Mouse (Mus musculus) layer of hippocampus, postnatal 36 days (tissue): ENCODE data around the gene Adap1. TPM values are rescaled to one million over a fixed set of nuclear protein-coding genes. Genes with fewer than 3 reads are reported as not detected.

Experiments
- DNase-seq, 2 experiments: peaks; one replicate each; pipeline ENCODE4 v3.0.0; 2022
- microRNA-seq, 2 experiments: library from miRNA; unstranded; fragments of <30 nt; microRNA quantifications; one replicate each; pipeline ENCODE4 v1.2.0; 2021
- total RNA-seq, 2 experiments: library from RNA; stranded (reverse); gene quantifications; 2 replicates each; pipeline ENCODE4 v1.2.3; 2021

Adap1 gene
- total RNA-seq, 2 experiments from 2014 or later, result 179 to 185 TPM

- DNase-seq, result no peak
These were observed 82.0 kb downstream of the Adap1 start for GRCm38 (mm10) chr5:139243384-139243783.

DNA sequence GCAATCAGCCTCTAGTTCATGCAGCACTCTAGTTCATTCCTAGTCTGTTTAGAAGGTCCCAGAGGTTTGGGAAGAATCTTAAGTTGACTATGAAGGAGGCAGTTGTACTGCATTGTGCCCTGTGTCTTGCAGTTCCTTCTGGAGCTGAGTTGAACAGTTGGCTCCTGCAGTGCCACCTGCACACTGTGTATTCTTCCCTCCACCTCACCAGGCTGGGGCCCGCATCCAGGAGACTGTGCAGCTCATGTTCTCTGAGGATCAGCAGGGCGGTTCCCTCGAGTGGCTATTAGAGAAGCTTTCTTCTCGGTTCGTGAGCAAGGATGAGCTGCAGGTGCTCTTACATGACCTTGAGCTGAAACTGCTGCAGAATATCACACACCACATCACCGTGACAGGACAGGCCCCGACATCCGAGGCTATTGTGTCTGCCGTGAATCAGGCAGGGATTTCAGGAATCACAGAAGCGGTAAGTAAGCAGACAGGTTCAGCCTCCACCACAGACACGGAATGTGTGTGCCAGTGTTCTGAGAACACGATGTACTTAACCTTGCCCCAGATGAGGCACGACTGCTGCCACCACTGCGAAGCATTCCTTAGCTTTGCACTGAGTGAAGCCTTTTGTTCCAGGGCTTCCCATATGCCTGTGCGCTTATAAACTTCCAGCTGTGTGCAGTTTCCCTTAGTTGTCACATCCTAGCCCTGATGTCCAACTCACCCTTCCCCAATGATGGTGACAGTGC lies 84.2 kb downstream of the Adap1 start:
- DNase-seq, result peak in 1 of 2 experiments; percentile 26

DNA sequence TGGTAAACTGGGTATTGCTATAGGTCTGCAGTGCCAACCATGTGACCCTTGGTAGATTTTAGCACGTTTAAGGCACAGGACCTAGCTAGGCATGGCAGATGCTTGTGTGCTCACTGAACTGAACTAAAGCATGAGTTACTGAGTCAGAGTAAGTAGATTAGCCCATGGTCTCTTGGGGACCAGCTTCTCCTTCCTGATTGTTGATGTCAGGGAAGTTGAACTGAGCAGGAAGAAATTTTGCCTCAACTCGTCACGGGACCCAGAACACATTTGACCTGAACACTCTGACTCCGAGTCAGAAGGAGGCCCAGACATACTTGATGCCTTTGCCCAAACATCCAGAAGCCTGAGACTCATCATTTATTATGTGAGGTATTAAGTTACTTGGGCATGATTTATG lies 88.0 kb downstream of the Adap1 start:
- DNase-seq, result no peak

GRCm38 (mm10) chr5:139234423-139234822 lies 91.0 kb downstream of the Adap1 start:
- no peak for DNase-seq

GRCm38 (mm10) chr5:139232083-139232482 lies 93.3 kb downstream of the Adap1 start:
- no peak for DNase-seq

- DNase-seq, result no peak
These were observed 95.7 kb downstream of the Adap1 start for GRCm38 (mm10) chr5:139229716-139230115.

GRCm38 (mm10) chr5:139228318-139228717 lies 97.1 kb downstream of the Adap1 start:
- DNase-seq, result no peak

DNA sequence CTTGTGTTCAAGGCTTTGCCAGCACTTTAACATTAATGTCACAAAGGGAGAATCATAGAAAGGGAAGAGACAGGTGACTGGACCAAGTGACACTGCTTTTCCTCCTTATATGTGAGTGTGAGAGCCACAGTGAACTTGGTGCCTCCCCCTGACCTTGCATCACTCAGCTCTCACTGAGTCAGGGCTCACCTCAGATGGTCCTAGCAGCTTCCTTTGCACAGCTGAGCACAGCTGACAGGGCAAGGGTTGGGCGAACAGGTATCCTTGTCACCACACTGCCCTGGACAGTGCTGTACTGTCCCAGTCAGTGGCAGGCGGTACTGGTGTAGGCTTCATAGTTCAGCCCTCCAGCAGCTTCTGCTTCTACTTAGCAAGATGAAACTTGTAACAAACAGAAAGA lies 97.8 kb downstream of the Adap1 start:
- no peak for DNase-seq

- no peak for DNase-seq
These were observed 98.2 kb downstream of the Adap1 start for GRCm38 (mm10) chr5:139227236-139227635.

DNA sequence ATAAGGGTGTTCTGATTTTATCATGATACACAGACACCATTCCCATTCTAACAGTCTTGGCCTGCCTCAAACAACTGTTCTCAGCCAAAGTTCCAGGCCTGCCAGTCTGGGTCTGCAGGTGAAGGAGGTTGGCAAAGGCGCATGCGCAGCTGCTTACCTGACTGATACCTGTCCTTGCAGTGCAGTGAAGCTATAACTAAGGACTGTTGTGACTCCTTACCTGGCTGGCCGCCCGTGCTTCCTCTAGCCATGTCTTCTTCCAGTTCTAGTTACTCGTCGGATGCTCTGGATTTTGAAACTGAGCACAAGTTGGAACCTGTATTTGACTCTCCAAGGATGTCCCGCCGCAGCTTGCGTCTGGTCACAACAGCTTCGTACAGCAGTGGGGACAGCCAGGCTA lies 102.1 kb downstream of the Adap1 start:
- no peak for DNase-seq

Small RNA genes lying within 50 kb of the gene (microRNA-seq; reads per million reads assigned to microRNA genes)
- 190 to 299 reads per million in 2 experiments for gene Mir339

Other genes starting within 250 kb of the Adap1 start
- gene Prkar1b, start 175.6 kb downstream of the Adap1 start, total RNA-seq, result 100 to 1,000 TPM; 397 to 416 TPM
- 1 to 10 TPM; 8.0 to 8.4 TPM for gene Dnaaf5, start 175.4 kb downstream of the Adap1 start, total RNA-seq
- gene Sun1, start 125.0 kb downstream of the Adap1 start, total RNA-seq, result 10 to 100 TPM; 78.6 to 82.1 TPM
- 10 to 100 TPM; 52.6 to 55.3 TPM for gene Get4, start 73.3 kb downstream of the Adap1 start, total RNA-seq
- gene Cox19, start 25.8 kb upstream of the Adap1 start, total RNA-seq, result 10 to 100 TPM; 68.6 to 76.3 TPM
- not detected for gene Cyp2w1, start 27.0 kb upstream of the Adap1 start, total RNA-seq
- gene Gpr146, start 52.1 kb upstream of the Adap1 start, total RNA-seq, result 10 to 100 TPM; 11.0 to 13.1 TPM
- gene C130050O18Rik, start 79.7 kb upstream of the Adap1 start, total RNA-seq, result under 1 TPM in 1 of 2 experiments, not detected in 1; 0.20 TPM
- 1 to 10 TPM; 2.5 to 2.7 TPM for gene Gper1, start 97.5 kb upstream of the Adap1 start, total RNA-seq
- gene 3110082I17Rik, start 134.9 kb upstream of the Adap1 start, total RNA-seq, result 10 to 100 TPM; 15.2 to 15.7 TPM
- gene Zfand2a, start 158.9 kb upstream of the Adap1 start, total RNA-seq, result 10 to 100 TPM; 62.5 to 66.6 TPM
- under 1 TPM in 1 of 2 experiments, not detected in 1; 0.12 TPM for gene Uncx, start 217.9 kb upstream of the Adap1 start, total RNA-seq